Mouse (Mus musculus): ENCODE measurements around the gene Cnot10.

Gene Cnot10

GRCm38 (mm10) chr9:114578646-114579045 lies 61.3 kb downstream of the Cnot10 start:
- no peak for DNase-seq (ENCODE audit: low spot score in 2 of 2)

- no peak for DNase-seq (ENCODE audit: low spot score in 2 of 2)
Measured at GRCm38 (mm10) chr9:114576001-114576400, 64.0 kb downstream of the Cnot10 start.

- no peak for DNase-seq (ENCODE audit: low spot score in 2 of 2)
Measured at GRCm38 (mm10) chr9:114573528-114573927, 66.5 kb downstream of the Cnot10 start.

- DNase-seq (ENCODE audit: low spot score in 2 of 2) = no peak
Measured at GRCm38 (mm10) chr9:114568682-114569474, 71.1 kb downstream of the Cnot10 start.

GRCm38 (mm10) chr9:114564667-114565066 lies 75.3 kb downstream of the Cnot10 start:
- DNase-seq (ENCODE audit: low spot score in 2 of 2) = no peak

- DNase-seq (ENCODE audit: low spot score in 2 of 2) = no peak
Measured at GRCm38 (mm10) chr9:114563761-114564606, 76.0 kb downstream of the Cnot10 start, which contains the start of gene Trim71. Trim71 (minus strand) TSS chr9:114564369.

- DNase-seq (ENCODE audit: low spot score in 2 of 2) = no peak
Measured at GRCm38 (mm10) chr9:114562919-114563751, 76.8 kb downstream of the Cnot10 start.

- DNase-seq (ENCODE audit: low spot score in 2 of 2) = no peak
Measured at GRCm38 (mm10) chr9:114562031-114562918, 77.7 kb downstream of the Cnot10 start.

- DNase-seq (ENCODE audit: low spot score in 2 of 2) = no peak
Measured at GRCm38 (mm10) chr9:114561671-114561971, 78.4 kb downstream of the Cnot10 start.

GRCm38 (mm10) chr9:114560771-114561670 lies 79.0 kb downstream of the Cnot10 start:
- no peak for DNase-seq (ENCODE audit: low spot score in 2 of 2)

GRCm38 (mm10) chr9:114560141-114560540 lies 79.8 kb downstream of the Cnot10 start:
- DNase-seq (ENCODE audit: low spot score in 2 of 2) = no peak

GRCm38 (mm10) chr9:114557086-114557485 lies 82.9 kb downstream of the Cnot10 start:
- no peak for DNase-seq (ENCODE audit: low spot score in 2 of 2)

- DNase-seq (ENCODE audit: low spot score in 2 of 2) = no peak
Measured at GRCm38 (mm10) chr9:114556276-114556855, 83.6 kb downstream of the Cnot10 start.

- no peak for DNase-seq (ENCODE audit: low spot score in 2 of 2)
Measured at GRCm38 (mm10) chr9:114554355-114554979, 85.5 kb downstream of the Cnot10 start.

- DNase-seq (ENCODE audit: low spot score in 2 of 2) = no peak
Measured at GRCm38 (mm10) chr9:114553828-114554227, 86.2 kb downstream of the Cnot10 start.

- DNase-seq (ENCODE audit: low spot score in 2 of 2) = no peak
Measured at GRCm38 (mm10) chr9:114550033-114550432, 90.0 kb downstream of the Cnot10 start.

- DNase-seq (ENCODE audit: low spot score in 2 of 2) = no peak
Measured at GRCm38 (mm10) chr9:114549117-114549516, 90.9 kb downstream of the Cnot10 start.

GRCm38 (mm10) chr9:114548496-114548895 lies 91.5 kb downstream of the Cnot10 start:
- DNase-seq (ENCODE audit: low spot score in 2 of 2) = no peak

GRCm38 (mm10) chr9:114547643-114548077 lies 92.3 kb downstream of the Cnot10 start:
- DNase-seq (ENCODE audit: low spot score in 2 of 2) = no peak
